Mouse (Mus musculus) heart, postnatal 0 days (tissue): ENCODE measurements around the gene Tmem11.

Experiments used
- CTCF ChIP-seq: IDR thresholded peaks from 2 replicates; pipeline ENCODE4 v1.5.1; 2016; ENCODE audit warnings: antibody characterized with exemption, control low read depth, low read depth
- EP300 ChIP-seq: IDR thresholded peaks from 2 replicates; pipeline ENCODE4 v1.6.1; 2016; ENCODE audit warnings: antibody characterized with exemption, low read depth

DNA sequence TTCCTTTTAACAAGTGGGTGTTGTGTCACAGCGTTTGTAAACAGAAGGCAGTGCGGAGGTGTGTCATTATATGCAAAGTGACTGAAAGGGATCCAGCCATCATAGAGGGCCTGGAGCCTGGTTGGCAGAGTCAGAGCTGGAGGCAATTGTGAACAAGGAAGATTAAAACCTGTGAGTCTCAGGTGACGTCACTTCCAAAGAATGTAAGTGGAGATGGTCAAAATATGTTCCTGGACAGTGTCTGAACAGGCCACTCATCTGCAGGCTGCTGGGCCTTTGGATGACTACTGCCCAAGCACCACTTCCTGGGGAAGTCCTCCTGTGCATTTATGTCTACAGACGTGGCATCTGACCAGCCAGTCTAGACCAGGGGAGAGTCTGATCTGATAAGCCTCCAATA is 36.1 kb upstream of the Tmem11 start:
- TF ChIP-seq CTCF (no peak), EP300 (no peak)
